Mouse (Mus musculus) C2C12 (cell line): ENCODE data around the gene Tfb2m.

ENCODE experiments used
- CTCF ChIP-seq: IDR thresholded peaks from one replicate; pipeline ENCODE4 v1.5.1; 2011; ENCODE audit not compliant: control insufficient read depth, insufficient read depth, insufficient read length
- MAX ChIP-seq: IDR thresholded peaks from one replicate; pipeline ENCODE4 v1.6.1; 2011; ENCODE audit warnings: mild to moderate bottlenecking, control low read depth

GRCm38 (mm10) chr1:179492908-179493307 lies 53.2 kb downstream of the Tfb2m start:
- TF ChIP-seq CTCF (no peak), MAX (no peak)
